Mouse (Mus musculus) liver, embryonic 14.5 days (tissue): ENCODE results near the gene Snta1.

Experiments
- CTCF ChIP-seq: IDR thresholded peaks from 2 replicates; pipeline ENCODE4 v1.5.1; 2016; ENCODE audit warnings: antibody characterized with exemption, low read depth, control low read depth
- EP300 ChIP-seq: IDR thresholded peaks from 2 replicates; pipeline ENCODE4 v1.6.1; 2016; ENCODE audit warnings: antibody characterized with exemption, low read depth

GRCm38 (mm10) chr2:154348152-154348551 lies 59.7 kb downstream of the Snta1 start:
- no peak for TF ChIP-seq CTCF
- no peak for TF ChIP-seq EP300
